Mouse (Mus musculus): ENCODE results near the gene Dnajc2.

DNA sequence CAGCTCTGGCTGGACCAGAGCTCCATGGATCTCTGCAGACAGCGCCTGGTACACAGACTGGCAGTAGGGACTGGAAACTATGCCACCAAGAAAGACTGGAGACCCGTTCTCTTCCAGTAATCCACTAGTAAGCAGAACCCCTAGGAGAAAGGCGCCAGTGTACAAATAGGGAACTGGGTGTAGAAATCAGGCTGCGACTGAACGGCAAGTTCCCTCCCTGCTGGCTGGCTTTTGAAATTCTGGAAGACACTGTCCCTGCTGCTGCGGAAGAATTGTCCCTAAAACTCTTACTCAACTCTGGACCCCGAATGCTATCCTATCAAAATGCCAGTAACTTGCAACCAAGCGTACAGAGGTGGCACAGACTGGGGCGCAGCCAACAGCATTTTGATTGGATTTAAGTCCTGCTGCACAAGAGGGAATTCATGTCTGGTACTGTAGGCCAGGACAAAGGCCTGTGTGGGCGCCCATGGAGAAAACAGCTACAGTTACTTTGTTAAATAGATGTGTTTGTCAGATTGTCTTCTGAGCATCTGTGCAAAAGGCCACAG, 67.8 kb downstream of the Dnajc2 start:
- TF ChIP-seq CTCF (IDR thresholded peaks at IDR 0.05; ENCODE audit: low read depth) (no peak), EP300 (IDR thresholded peaks at IDR 0.05; ENCODE audit: low read depth) (no peak)
